Mouse (Mus musculus): Measurements from ENCODE around the gene Ccdc167.

DNA sequence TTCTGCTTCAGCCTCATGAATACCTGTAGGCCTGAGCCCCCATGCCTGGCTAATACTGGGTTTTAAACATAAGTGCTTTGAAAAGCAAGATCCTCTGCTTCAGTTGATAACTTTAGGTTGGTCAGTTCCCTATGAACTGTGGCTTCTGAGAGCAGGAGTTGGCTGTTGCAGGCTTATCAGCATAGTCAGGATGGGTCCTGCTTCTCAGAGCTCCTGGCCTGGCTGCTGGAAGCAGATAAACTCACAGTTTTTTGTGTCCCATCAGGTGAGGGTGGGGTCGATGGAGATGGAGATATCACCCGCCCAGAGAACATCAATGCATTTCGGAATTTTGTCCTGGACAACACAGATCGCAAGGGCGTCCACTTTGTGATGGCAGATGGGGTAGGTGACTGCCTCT, 30.1 kb downstream of the Ccdc167 start:
- no peak for TF ChIP-seq CTCF (IDR thresholded peaks at IDR 0.05; ENCODE audit: insufficient read depth, low read length)
- no peak for TF ChIP-seq POLR2A (IDR thresholded peaks at IDR 0.05; ENCODE audit: borderline replicate concordance, extremely low read depth, low read depth, low read length)
